Mouse (Mus musculus) kidney, postnatal 25 days (tissue): ENCODE measurements around the gene Lrp5.

Experiments
- DNase-seq, 2 experiments: peaks; one replicate each; pipeline ENCODE4 v3.0.0; 2021; ENCODE audit warnings: mixed read lengths in 2 of 2

The Lrp5 gene

DNA sequence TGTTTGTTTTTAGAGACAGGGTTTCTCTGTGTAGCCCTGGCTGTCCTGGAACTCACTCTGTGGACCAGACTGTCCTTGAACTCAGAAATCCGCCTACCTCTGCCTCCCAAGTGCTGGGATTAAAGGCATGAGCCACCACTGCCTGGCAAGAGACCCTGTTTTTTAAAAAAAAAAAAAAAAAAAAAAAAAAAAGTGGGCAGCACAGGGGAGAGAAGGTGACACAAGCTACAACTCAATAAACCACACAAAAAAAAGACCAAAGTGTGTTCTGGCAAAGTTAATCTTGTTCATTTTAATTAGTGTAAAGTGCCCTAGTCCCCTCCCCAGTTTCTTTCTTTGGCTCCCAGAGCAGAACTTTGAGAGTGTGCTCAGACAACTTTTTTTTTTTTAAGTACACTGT is 137.1 kb downstream of the Lrp5 start:
- no peak for DNase-seq

DNA sequence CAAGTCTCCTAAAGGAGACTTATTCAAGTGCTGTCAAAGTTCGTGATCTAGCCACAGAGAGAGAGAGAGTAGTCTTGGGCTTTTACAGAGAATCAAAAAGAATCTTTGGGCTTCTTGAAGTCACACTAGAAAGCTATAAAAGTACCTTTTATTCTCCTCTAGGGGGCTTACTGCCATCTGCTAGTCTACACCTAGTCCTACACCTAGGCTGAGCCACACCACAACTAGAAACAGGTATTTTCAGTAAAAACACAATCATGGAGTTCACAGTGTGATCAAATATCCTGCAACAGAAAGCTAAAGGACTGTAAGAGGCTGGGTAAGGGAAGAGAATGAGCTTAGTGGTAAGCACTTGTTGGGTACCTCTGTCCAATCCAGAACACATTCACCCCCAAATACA is 138.1 kb downstream of the Lrp5 start:
- no peak for DNase-seq

DNA sequence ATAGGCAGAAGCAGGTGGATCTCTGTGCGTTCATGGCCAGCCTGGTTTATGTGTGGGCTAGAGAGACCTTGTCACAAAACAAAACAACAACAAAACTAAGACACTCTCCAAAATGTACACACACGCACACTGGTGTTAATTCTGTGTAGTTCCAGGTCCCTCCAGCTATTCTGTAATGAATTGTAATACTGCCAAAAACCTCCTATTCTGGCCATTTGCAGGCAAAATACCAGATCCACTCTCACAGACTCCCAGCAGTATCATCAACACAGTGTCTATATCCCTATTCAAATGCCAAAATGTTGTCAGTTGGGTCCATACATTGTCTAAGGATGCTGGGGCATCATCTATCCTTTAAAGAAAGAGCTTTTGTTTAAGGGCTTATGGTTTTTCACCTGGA is 141.4 kb downstream of the Lrp5 start:
- DNase-seq, result no peak

DNA sequence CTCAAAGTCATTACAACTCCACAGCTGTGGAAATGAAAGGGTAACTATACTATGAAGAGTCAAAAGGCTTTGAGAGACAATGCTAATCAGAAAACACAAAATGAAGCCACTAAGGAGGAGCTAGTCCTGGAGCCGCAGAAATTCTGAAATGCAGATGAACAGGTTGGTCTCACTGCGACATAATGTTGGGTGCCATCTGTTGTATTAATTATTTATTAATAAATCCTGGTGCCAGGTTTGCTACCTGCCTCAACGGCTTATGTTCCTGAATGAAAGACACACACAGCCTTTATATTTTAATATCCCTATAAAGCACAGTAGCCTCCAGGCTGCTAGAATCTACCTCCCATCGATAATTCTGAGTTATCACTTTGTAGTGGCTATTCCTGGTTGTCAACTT is 143.8 kb downstream of the Lrp5 start:
- DNase-seq, result no peak

DNA sequence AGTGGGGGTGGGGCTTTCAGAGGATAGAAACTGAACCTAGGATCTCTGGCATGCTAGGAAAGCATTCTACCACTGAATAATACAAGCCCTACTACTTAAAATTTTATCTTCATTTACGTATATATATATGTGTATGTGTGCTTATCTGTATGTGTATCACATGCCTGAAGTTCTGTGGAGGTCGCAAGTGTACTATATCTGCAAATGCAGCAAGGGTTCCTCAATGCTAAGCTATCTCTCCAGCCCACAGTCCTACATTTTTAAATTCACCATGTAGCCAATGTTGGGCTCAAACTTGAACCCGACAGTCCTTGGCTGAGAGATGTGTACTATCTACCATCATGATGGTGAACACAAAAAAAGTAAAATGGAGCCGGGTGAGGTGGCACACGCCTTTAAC is 145.4 kb downstream of the Lrp5 start:
- no peak for DNase-seq

DNA sequence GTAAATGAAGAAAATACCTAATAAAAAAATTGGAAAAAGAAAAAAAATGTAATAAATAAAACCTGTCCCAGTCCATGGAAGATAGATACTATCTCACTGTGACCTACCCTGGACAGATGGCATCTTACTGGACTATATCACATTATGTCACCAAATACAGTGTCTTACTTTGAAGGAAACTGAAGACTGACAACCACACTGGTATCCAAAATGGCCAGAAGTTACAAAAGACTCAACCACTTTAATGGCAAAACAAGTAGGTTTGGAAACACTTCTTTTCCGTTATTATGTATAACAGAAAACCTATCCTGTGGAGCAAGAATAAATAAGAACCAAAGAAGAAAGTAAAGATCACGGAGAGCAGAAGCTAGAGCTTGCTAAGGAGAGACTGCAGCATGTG is 146.1 kb downstream of the Lrp5 start:
- no peak for DNase-seq

DNA sequence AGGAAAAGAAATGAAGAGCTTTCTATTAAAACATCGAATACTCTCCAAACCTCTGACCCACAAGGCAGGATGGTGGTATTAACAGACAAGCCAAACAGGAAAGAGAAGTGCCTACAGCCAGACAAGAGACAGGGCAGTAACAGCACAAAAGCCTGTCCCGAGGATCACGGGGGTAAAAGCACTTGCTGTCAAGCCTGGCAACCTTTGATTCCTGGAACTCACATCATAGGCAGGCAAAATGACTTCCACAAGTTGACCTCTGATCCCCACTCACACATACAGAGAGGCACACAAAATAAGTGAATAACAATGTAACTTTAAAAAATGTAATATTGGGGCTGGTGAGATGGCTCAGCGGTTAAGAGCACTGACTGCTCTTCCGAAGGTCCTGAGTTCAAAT is 146.9 kb downstream of the Lrp5 start:
- DNase-seq, result peak; percentile 52 to 75

DNA sequence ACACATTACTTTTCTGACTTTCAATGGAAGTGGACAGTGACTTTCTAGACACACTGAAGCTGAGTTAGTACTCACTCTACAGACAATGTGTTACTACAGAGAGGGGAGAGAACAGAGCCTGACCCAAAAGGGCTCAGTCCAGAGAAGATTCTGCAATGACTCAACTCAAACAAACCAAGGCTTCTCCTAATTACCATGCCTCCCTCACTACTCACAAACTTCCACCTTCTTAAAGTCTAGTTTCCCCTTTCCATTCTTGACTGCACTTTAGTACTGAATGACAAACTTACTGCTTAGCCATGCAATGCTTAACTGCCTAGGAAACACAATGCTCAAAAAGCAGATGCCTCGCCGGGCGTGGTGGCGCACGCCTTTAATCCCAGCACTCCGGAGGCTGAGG is 148.7 kb downstream of the Lrp5 start:
- no peak for DNase-seq

DNA sequence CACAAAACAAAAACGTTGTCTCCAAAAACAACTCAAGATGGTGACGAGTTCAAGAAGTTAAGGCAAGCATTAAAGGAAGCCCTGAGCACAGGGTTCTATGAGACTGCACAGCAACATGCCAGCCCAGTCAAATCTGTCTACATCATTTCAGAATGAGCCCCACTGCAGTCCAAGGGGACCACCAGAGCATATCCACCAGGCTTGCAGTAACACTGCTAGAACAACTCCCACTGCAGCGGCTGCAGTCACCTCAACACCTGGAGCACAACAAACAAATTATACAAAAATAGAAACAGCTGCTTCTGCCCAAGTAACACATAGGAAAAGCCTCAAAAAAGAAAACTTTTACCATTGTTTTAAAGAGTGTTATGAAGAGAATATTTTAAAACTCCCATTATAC is 151.4 kb downstream of the Lrp5 start:
- no peak for DNase-seq
